Mouse (Mus musculus) G1E (cell line): ENCODE results near the gene Mrvi1. TPM values are rescaled to one million over a fixed set of nuclear protein-coding genes. Genes with fewer than 3 reads are reported as not detected.

Experiments used
- ATAC-seq: 2 replicates; pipeline ENCODE4 v1.8.0; 2016; ENCODE audit warnings: mild to moderate bottlenecking; ENCODE audit not compliant: insufficient number of reproducible peaks, poor library complexity, low FRiP score, severe bottlenecking; ENCODE audit errors: extremely low read depth
- DNase-seq: peaks from one replicate; pipeline ENCODE4 v3.0.0; 2012; ENCODE audit warnings: low spot score
- H3K27me3 ChIP-seq: 2 replicates; pipeline ENCODE4 v1.6.1; 2012; ENCODE audit warnings: mild to moderate bottlenecking, low read length, inconsistent platforms; ENCODE audit not compliant: insufficient read depth
- H3K36me3 ChIP-seq: replicated peaks from 2 replicates; pipeline ENCODE3; 2012; ENCODE audit warnings: mild to moderate bottlenecking, inconsistent platforms
- H3K4me1 ChIP-seq: 2 replicates; pipeline ENCODE4 v1.6.1; 2012; ENCODE audit warnings: low read depth, low read length, inconsistent platforms, mixed read lengths; ENCODE audit not compliant: insufficient read depth
- H3K4me3 ChIP-seq: 2 replicates; pipeline ENCODE4 v1.5.1; 2012; ENCODE audit warnings: low read depth, mild to moderate bottlenecking, inconsistent platforms, low read length, moderate library complexity, mixed read lengths
- H3K9me3 ChIP-seq: replicated peaks from 2 replicates; pipeline ENCODE4 v1.6.1; 2012; ENCODE audit warnings: inconsistent platforms
- CTCF ChIP-seq: IDR thresholded peaks from 2 replicates; pipeline ENCODE4 v1.5.1; 2012; ENCODE audit warnings: low read depth, low read length, inconsistent platforms, mixed read lengths
- GATA1 ChIP-seq: IDR thresholded peaks from 2 replicates; pipeline ENCODE4 v1.6.1; 2012; ENCODE audit warnings: borderline replicate concordance, low read length, inconsistent platforms, mixed read lengths
- GATA2 ChIP-seq: IDR thresholded peaks from 2 replicates; pipeline ENCODE4 v1.6.1; 2012; ENCODE audit warnings: low read depth, low read length, inconsistent platforms, borderline replicate concordance
- POLR2AphosphoS5 ChIP-seq: IDR thresholded peaks from 2 replicates; pipeline ENCODE4 v1.6.1; 2012; ENCODE audit warnings: low read depth, low read length, inconsistent platforms; ENCODE audit not compliant: insufficient replicate concordance
- TAL1 ChIP-seq: conservative IDR thresholded peaks from 2 replicates; pipeline ENCODE4 v1.6.1; 2012; ENCODE audit warnings: low read depth, low read length, inconsistent platforms, mixed read lengths
- polyA plus RNA-seq: library from polyadenylated mRNA; stranded (reverse); fragments of >175 nt; gene quantifications from 2 replicates; pipeline ENCODE4 v1.2.3, GENCODE M21; 2012
- total RNA-seq, 2 experiments: library from RNA; stranded (forward) in 1 of 2; stranded (reverse) in 1 of 2; fragments of 200-1000 nt in 1 of 2; fragments of >200 nt in 1 of 2; fragmentation: Nextera tagmentation in 1 of 2; gene quantifications; 2 replicates each; pipeline ENCODE4 v1.2.3; 2014 to 2017

Gene Mrvi1
- total and polyA plus RNA-seq, 3 experiments, result 0.04 to 0.11 TPM; not detected in 1

DNA sequence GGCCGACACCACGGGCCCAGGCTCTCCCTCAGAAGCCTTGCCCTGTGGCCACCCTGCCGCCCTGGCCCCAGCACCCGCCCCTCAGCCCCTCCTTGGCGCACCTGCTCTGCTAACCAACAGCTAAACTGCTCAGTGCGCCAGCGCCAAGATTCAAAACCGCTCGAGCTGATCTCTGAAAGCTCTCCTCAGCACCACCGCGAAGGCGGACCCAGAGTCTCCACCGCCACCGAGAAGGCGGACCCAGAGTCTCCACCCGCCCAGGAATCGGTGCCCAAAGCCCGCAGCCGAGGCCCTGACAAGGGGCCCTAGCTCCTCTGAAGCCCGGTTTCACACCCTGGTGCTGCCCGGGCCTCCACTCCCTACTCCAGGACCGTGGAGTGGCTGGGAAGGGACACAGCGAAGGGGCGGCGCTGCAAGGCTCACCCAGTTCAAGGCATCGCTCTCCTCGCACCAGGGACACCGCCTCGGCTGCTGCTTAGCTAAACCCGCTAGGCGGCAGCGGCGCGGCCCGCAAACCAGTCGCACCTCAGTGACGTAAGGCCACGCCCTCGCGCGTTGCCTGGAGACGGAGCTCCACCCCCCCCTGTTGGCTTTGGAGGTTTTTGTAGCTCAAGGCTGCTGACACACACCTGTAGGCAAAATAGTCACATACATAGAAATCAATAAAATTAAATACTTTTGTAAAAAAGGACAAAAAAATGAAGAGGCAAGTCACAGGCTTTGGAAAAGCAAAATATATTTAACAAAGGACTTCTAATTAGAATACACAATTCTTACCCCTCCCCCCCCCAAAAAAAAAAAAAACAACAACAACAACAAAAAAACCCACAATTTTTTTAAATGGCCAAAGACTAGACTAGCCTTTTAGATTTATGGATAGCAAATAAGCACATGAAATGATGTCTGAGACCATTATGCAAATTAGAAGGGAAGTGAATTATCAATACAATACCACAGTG, 138.1 kb downstream of the Mrvi1 start, which contains the start of gene Rnf141:
TSS of gene Rnf141 (minus strand) at position 542 of the 959 bp plus-strand sequence.
- Histone ChIP-seq H3K36me3 (peaks cover 11% of the 10 kb centered on the region), H3K4me3 (peak within 1 kb of the TSS; percentile 88), H3K4me1 (peaks cover 26% of the 10 kb centered on the region), H3K27me3 (peaks cover 8% of the 10 kb centered on the region; the same call in 1 of the 2 replicates), H3K9me3 (no peaks in the 10 kb centered on the region)
- ATAC-seq (peak; percentile 59), DNase-seq (peak; percentile 84)
- TF ChIP-seq GATA2 (no peak), GATA1 (no peak), TAL1 (no peak), CTCF (no peak), POLR2AphosphoS5 (no peak)

DNA sequence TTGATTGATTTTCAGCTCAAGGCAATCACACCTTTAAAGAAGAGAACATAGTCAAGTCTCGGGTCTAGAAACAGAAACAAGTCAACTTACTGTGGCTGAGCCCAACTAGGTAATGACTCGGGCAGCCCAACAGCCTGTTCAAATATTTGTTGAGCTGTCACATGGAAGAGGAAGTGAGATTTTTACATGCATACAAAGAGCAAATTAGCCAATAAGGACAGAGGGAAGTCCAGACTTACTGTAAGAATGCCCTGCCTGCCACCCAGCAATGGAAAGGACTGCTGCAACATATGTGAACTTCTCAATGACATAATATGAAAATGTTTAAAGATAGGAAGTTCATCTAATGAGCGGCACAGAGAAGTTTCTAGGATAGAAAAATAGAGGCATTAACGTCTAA, 141.9 kb downstream of the Mrvi1 start:
- Histone ChIP-seq H3K9me3 (no peaks in the 10 kb centered on the region), H3K36me3 (peaks cover 27% of the 10 kb centered on the region), H3K4me1 (peaks cover 26% of the 10 kb centered on the region), H3K27me3 (no peaks in the 10 kb centered on the region), H3K4me3 (no peak overlapping the region)
- 0 out of 2 replicates have a peak, but pooled peaks have one; percentile 45 for ATAC-seq
- DNase-seq, result no peak
- no peak for TF ChIP-seq CTCF
- TF ChIP-seq GATA1, result no peak
- no peak for TF ChIP-seq GATA2
- no peak for TF ChIP-seq POLR2AphosphoS5
- TF ChIP-seq TAL1, result no peak

DNA sequence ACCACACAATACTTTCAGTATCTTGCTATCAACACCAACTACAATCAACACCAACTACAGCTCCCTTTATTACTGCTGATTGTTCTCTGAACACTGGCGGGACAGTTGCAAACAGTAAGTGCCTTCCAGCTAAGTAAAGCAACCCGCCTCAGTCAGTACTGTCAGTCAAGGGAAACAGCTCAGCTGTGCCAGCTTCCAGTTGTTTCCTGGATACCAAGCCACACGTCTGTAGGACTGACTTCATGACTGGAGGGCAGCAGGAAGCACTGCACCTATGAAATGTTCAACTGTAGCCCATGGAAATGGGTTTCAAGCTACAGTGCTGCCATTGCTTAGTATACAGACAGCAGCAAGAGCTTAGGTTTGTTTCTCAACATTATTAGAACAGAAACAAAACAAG, 147.7 kb downstream of the Mrvi1 start:
- ATAC-seq (no peak), DNase-seq (no peak)
- TF ChIP-seq GATA2, result no peak
- TF ChIP-seq GATA1, result no peak
- no peak for TF ChIP-seq TAL1
- TF ChIP-seq CTCF, result no peak
- TF ChIP-seq POLR2AphosphoS5, result no peak
- Histone ChIP-seq H3K4me3 (no peak overlapping the region), H3K36me3 (peaks cover 57% of the 10 kb centered on the region), H3K9me3 (no peaks in the 10 kb centered on the region), H3K27me3 (no peaks in the 10 kb centered on the region), H3K4me1 (no peaks in the 10 kb centered on the region)

- Histone ChIP-seq H3K9me3 (no peaks in the 10 kb centered on the region), H3K4me3 (no peak overlapping the region), H3K4me1 (no peaks in the 10 kb centered on the region), H3K36me3 (peaks cover 62% of the 10 kb centered on the region), H3K27me3 (no peaks in the 10 kb centered on the region)
- ATAC-seq, result no peak
- TF ChIP-seq GATA1 (no peak), GATA2 (no peak), CTCF (no peak), TAL1 (no peak)
- no peak for DNase-seq
These were observed 148.2 kb downstream of the Mrvi1 start for GRCm38 (mm10) chr7:110834018-110834417.

GRCm38 (mm10) chr7:110833024-110833423, 149.2 kb downstream of the Mrvi1 start:
- TF ChIP-seq GATA2, result no peak
- TF ChIP-seq TAL1, result no peak
- TF ChIP-seq POLR2AphosphoS5, result no peak
- no peak for TF ChIP-seq GATA1
- Histone ChIP-seq H3K4me3 (no peak overlapping the region), H3K9me3 (no peaks in the 10 kb centered on the region), H3K36me3 (peaks cover 71% of the 10 kb centered on the region), H3K4me1 (no peaks in the 10 kb centered on the region), H3K27me3 (no peaks in the 10 kb centered on the region)
- no peak for ATAC-seq
- DNase-seq, result no peak

- H3K36me3 ChIP-seq, result peaks cover 83% of the 10 kb centered on the region
- ATAC-seq (no peak), DNase-seq (no peak)
- no peak for TF ChIP-seq GATA1
- no peak for TF ChIP-seq POLR2AphosphoS5
- no peak for TF ChIP-seq TAL1
- TF ChIP-seq GATA2, result no peak
- no peak for TF ChIP-seq CTCF
- H3K27me3 ChIP-seq, result no peaks in the 10 kb centered on the region
- H3K9me3 ChIP-seq, result no peaks in the 10 kb centered on the region
- H3K4me3 ChIP-seq, result no peak overlapping the region
- H3K4me1 ChIP-seq, result peaks cover 7% of the 10 kb centered on the region; the same call in 1 of the 2 replicates
These were observed 158.0 kb downstream of the Mrvi1 start for GRCm38 (mm10) chr7:110823995-110824953.
